Mouse (Mus musculus): ENCODE data around the gene Sh3rf1. TPM values are rescaled to one million over a fixed set of nuclear protein-coding genes. Genes with fewer than 3 reads are reported as not detected.

Gene Sh3rf1
- polyA plus RNA-seq, 1 experiment from 2014 or later, result 8.3 TPM

DNA sequence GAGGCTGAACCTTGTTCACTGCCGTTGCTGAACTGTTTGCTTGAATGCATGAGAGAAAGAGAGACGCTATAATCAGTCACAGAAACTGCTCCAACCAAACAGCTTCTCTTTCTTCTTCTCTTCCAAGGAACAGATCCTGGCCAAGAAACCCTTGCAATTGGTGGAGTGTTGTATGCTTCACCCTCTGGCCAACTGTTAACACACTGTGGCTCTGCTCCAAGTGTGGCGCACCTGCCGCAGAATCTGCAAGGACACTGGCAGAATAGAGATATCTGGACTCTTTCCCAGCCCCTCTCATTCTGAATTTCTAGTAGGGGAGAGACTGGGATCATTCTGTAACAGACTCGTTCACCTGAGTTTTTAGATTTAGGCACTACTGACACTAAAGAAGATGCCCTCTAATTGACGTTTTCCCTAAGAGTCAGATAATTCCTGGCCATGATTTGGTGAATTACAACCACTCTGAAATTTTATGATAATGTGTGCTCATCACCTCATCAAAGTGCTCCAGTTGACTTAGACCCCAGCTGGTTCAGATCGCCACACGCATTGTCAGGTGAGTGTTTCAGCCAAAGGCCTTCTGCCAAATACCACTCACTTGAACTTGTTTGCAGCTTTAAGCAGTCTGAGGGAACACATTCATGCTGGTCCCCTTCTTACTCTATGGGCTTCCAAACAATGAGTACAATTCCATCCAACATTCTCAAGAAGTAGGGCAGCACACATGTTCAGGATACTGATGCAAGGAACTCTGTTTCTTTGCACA lies 204.4 kb downstream of the Sh3rf1 start:
- no peak overlapping the region for H3K27ac ChIP-seq (ENCODE audit: low read depth, low read length)
- WGBS, result 73% methylated on average over 8 of the region's 8 CpGs

DNA sequence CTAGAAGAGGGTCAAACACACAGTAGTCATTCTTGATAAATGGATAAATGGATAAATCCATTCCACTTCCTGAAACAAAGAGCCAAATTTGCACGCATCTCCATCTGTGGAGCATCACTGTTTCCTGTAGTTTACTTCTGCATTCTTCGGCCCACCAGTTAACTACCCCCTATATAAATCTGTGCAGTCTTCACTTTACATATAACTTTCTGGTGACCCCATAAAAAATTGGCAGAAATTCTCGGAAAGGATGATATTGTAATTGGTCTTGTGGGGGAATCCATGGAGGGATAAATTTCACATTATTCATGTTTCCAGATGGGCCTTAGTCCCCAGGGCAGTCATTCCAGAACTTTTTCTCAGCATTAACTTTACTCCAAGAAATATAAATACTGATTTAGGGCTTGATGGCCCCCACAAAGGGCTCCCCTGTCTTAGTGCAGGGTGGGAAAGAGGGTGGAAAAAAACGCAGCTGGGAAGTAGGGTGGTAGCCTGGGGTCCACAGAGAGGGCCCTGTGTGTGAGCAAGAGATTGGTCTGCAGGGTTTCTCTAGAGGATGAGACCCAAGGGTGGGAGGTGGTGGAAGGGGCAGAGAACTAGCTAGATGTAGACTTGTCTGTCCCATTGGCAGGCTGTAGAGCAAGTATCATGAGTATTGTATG lies 205.3 kb downstream of the Sh3rf1 start:
- WGBS, result 70% methylated on average over 4 of the region's 4 CpGs
- Histone ChIP-seq H3K4me2 (replicated peaks; ENCODE audit: low read depth) (no peak overlapping the region), H3K36me3 (ENCODE audit: control insufficient read depth, insufficient read depth) (no peaks in the 10 kb centered on the region), H3K27ac (ENCODE audit: low read depth, low read length) (no peak overlapping the region), H3K27me3 (replicated peaks; ENCODE audit: control insufficient read depth, insufficient read depth, low read length) (no peaks in the 10 kb centered on the region), H3K9ac (ENCODE audit: low read depth, low read length) (no peak overlapping the region), H3K4me1 (replicated peaks; ENCODE audit: control insufficient read depth, insufficient read depth, low read length) (no peaks in the 10 kb centered on the region), H3K4me3 (ENCODE audit: low read depth, low read length) (no peak overlapping the region), H3K9me3 (ENCODE audit: control insufficient read depth) (no peaks in the 10 kb centered on the region)
- no peak for ATAC-seq
- no peak for TF ChIP-seq CTCF (IDR thresholded peaks at IDR 0.05; ENCODE audit: low read depth)

More for the DNA sequence above, 204.4 kb downstream of the Sh3rf1 start:
- Histone ChIP-seq H3K4me2 (replicated peaks; ENCODE audit: low read depth) (no peak overlapping the region), H3K4me1 (replicated peaks; ENCODE audit: control insufficient read depth, insufficient read depth, low read length) (no peaks in the 10 kb centered on the region), H3K9ac (ENCODE audit: low read depth, low read length) (no peak overlapping the region), H3K4me3 (ENCODE audit: low read depth, low read length) (no peak overlapping the region), H3K9me3 (ENCODE audit: control insufficient read depth) (no peaks in the 10 kb centered on the region), H3K36me3 (ENCODE audit: control insufficient read depth, insufficient read depth) (no peaks in the 10 kb centered on the region), H3K27me3 (replicated peaks; ENCODE audit: control insufficient read depth, insufficient read depth, low read length) (no peaks in the 10 kb centered on the region)
- no peak for ATAC-seq
- no peak for TF ChIP-seq CTCF (IDR thresholded peaks at IDR 0.05; ENCODE audit: low read depth)

DNA sequence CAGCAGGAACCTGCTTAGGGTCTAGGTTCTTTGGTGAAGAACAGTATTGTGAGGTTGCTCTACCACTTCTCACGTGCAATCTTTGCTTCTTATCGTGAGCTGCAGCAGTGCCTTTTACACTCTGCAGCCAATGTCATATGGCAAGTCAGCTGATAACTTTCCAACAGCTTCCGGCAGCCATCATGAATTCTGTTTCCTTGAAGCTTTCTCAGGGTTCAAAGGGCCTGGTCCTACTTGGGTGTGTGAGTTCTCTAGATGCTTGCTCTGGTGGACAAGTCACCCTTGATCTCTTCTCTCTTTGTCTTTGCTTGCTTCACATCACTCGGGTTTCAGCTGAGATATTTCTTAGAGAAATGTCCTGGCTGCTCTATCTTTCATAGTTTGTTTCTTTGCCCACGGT lies 211.8 kb downstream of the Sh3rf1 start:
- ATAC-seq, result peak; percentile 57
- H3K4me3 ChIP-seq (ENCODE audit: low read depth, low read length), result no peak overlapping the region
- H3K27me3 ChIP-seq (replicated peaks; ENCODE audit: control insufficient read depth, insufficient read depth, low read length), result no peaks in the 10 kb centered on the region
- 64% methylated on average over 5 of the region's 5 CpGs for WGBS
- no peaks in the 10 kb centered on the region for H3K36me3 ChIP-seq (ENCODE audit: control insufficient read depth, insufficient read depth)
- H3K27ac ChIP-seq (ENCODE audit: low read depth, low read length), result no peak overlapping the region; the same call in 1 of the 2 replicates
- no peak overlapping the region for H3K9ac ChIP-seq (ENCODE audit: low read depth, low read length)
- H3K4me1 ChIP-seq (replicated peaks; ENCODE audit: control insufficient read depth, insufficient read depth, low read length), result peaks cover 4% of the 10 kb centered on the region; the same call in 1 of the 2 replicates
- no peak for TF ChIP-seq CTCF (IDR thresholded peaks at IDR 0.05; ENCODE audit: low read depth)
- 0 out of 2 replicates have a peak, but pooled peaks cover 3% of the 10 kb centered on the region for H3K9me3 ChIP-seq (ENCODE audit: control insufficient read depth)
- no peak overlapping the region for H3K4me2 ChIP-seq (replicated peaks; ENCODE audit: low read depth)

DNA sequence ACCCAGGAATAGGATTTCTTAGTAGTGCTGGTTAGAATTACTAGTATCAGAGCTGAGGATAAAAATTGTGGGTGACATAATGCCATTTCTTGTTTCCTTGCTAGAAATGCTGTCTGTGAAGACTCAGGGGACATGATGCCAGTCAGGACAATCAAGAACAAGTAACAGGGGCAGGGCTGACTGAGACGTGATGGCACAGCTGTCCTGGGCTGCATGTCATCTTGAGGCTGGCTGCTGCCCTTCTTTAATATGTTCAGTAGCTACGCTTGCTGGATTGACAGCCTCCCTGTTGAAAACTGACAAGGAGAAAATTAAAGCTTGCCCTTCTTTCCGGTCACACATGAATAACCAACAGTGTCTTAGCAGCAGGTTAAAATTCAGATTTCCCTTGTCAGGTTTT lies 212.5 kb downstream of the Sh3rf1 start:
- Histone ChIP-seq H3K4me1 (replicated peaks; ENCODE audit: control insufficient read depth, insufficient read depth, low read length) (peaks cover 4% of the 10 kb centered on the region; the same call in 1 of the 2 replicates), H3K36me3 (ENCODE audit: control insufficient read depth, insufficient read depth) (no peaks in the 10 kb centered on the region), H3K27ac (ENCODE audit: low read depth, low read length) (no peak overlapping the region), H3K27me3 (replicated peaks; ENCODE audit: control insufficient read depth, insufficient read depth, low read length) (no peaks in the 10 kb centered on the region), H3K4me3 (ENCODE audit: low read depth, low read length) (no peak overlapping the region), H3K9me3 (ENCODE audit: control insufficient read depth) (0 out of 2 replicates have a peak, but pooled peaks cover 3% of the 10 kb centered on the region), H3K9ac (ENCODE audit: low read depth, low read length) (no peak overlapping the region), H3K4me2 (replicated peaks; ENCODE audit: low read depth) (no peak overlapping the region)
- WGBS, result 87% methylated on average over 3 of the region's 3 CpGs
- ATAC-seq, result no peak
- TF ChIP-seq CTCF (IDR thresholded peaks at IDR 0.05; ENCODE audit: low read depth), result no peak

DNA sequence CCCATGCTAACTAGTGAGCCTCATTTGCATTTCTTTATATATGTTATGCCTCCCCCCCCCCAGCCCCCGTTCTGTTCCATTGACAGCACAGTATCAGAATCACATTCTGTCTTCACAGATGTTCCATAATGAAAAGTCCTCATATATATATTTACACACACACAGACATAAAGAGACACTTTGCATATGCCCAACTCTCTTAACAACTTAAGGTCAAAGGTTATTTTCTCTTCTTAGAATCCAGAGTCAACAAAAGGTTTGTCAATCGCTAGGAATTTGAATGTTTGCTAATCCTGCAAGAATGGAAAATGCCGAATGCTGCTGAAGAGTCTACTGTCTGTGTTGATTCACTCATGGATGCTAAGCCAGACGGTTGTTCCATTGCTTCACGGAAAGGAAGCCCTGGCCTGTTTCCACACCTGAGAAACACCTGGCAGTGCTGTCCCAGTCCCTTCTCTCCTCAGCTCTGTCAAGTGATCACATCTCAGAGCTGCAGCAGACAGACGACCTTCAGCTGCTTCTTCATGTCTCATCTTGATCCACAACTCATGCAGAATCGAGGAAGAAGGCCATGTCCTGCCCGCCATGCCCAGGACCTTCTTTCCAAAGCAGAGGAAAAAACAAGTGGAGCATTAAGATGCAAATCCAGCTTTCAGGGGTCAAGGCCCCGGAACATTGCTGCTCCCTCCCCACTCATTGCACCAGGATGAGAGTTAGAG lies 213.1 kb downstream of the Sh3rf1 start:
- 0 out of 2 replicates have a peak, but pooled peaks cover 3% of the 10 kb centered on the region for H3K9me3 ChIP-seq (ENCODE audit: control insufficient read depth)
- 51% methylated on average over 9 of the region's 9 CpGs for WGBS
- H3K4me2 ChIP-seq (replicated peaks; ENCODE audit: low read depth), result no peak overlapping the region
- no peak overlapping the region for H3K9ac ChIP-seq (ENCODE audit: low read depth, low read length)
- peaks cover 4% of the 10 kb centered on the region; the same call in 1 of the 2 replicates for H3K4me1 ChIP-seq (replicated peaks; ENCODE audit: control insufficient read depth, insufficient read depth, low read length)
- no peaks in the 10 kb centered on the region for H3K36me3 ChIP-seq (ENCODE audit: control insufficient read depth, insufficient read depth)
- H3K27me3 ChIP-seq (replicated peaks; ENCODE audit: control insufficient read depth, insufficient read depth, low read length), result no peaks in the 10 kb centered on the region
- H3K27ac ChIP-seq (ENCODE audit: low read depth, low read length), result no peak overlapping the region
- TF ChIP-seq CTCF (IDR thresholded peaks at IDR 0.05; ENCODE audit: low read depth), result no peak
- no peak overlapping the region for H3K4me3 ChIP-seq (ENCODE audit: low read depth, low read length)
- ATAC-seq, result no peak

DNA sequence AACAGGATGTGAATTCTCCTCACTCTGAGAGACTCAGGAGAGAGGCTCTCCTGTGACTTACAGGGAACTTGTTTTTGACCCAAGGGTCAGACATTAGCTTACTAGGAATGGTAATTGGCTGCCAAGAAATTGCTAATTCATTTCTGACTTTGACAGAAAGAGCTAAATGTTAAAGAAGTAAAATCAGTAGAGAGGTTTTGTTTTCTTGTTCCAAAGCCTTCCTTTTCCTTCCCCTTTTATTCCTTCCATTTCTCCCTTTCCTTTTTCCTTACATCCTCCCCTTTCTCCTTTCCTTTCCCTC lies 213.6 kb downstream of the Sh3rf1 start:
- Histone ChIP-seq H3K4me3 (ENCODE audit: low read depth, low read length) (no peak overlapping the region), H3K27me3 (replicated peaks; ENCODE audit: control insufficient read depth, insufficient read depth, low read length) (no peaks in the 10 kb centered on the region), H3K36me3 (ENCODE audit: control insufficient read depth, insufficient read depth) (no peaks in the 10 kb centered on the region), H3K4me2 (replicated peaks; ENCODE audit: low read depth) (no peak overlapping the region), H3K9me3 (ENCODE audit: control insufficient read depth) (0 out of 2 replicates have a peak, but pooled peaks cover 3% of the 10 kb centered on the region), H3K4me1 (replicated peaks; ENCODE audit: control insufficient read depth, insufficient read depth, low read length) (peaks cover 4% of the 10 kb centered on the region; the same call in 1 of the 2 replicates), H3K9ac (ENCODE audit: low read depth, low read length) (no peak overlapping the region), H3K27ac (ENCODE audit: low read depth, low read length) (no peak overlapping the region)
- no peak for TF ChIP-seq CTCF (IDR thresholded peaks at IDR 0.05; ENCODE audit: low read depth)
- ATAC-seq, result no peak
